Mouse (Mus musculus) left cerebral cortex, adult 2 months (tissue): ENCODE measurements around the gene Dph3. TPM values are rescaled to one million over a fixed set of nuclear protein-coding genes. Genes with fewer than 3 reads are reported as not detected.
"Not testable (repeated sequence)": the region's sequence is repeated elsewhere in the genome, so short reads cannot be mapped to it uniquely, and the experiment has no call there.

Source experiments
- DNase-seq, 2 experiments: peaks; one replicate each; pipeline ENCODE4 v3.0.0; 2021 to 2022; ENCODE audit warnings: low spot score in 2 of 2, mixed read lengths in 1 of 2; ENCODE audit errors: extremely low spot score in 1 of 2
- H3K27ac ChIP-seq: fragments of 200-600 bp; 2 replicates; pipeline ENCODE4 v1.8.1; 2022
- H3K4me3 ChIP-seq: fragments of 200-600 bp; 2 replicates; pipeline ENCODE4 v1.8.1; 2022
- CTCF ChIP-seq: fragments of 200-600 bp; IDR thresholded peaks from 2 replicates; pipeline ENCODE4 v1.8.1; 2022; ENCODE audit warnings: antibody characterized with exemption, mild to moderate bottlenecking, moderate library complexity
- intact Hi-C: fragments of 180-260 bp; cut with DNase I; formaldehyde crosslinking; loops from one replicate; pipeline ENCODE4 v1.15.1; 2025
- total RNA-seq, 2 experiments: library from RNA; stranded (reverse); gene quantifications; 2 replicates each; pipeline ENCODE4 v1.2.3; 2021

Gene Dph3
- total RNA-seq, 2 experiments from 2014 or later, result 45.3 to 46.2 TPM

DNA sequence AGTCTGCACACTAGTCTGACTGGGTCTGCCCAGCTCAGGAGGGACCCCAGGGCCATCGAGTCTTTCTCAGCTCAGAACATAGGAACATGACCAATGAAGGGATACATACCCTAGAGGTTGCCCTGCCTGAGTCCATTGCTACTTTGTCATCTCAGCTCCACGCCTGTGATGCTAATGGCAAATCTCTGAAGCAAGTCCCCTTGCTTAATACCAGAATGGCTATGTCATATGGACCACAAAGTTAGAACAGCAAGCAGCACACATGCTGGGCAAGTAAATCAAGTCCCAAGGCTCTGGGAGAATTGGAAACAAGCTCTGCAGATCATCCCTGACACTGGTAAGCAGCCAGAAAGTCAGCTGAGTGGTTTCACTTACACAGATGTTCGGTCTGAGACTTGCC lies 13.4 kb upstream of the Dph3 start:
- Histone ChIP-seq H3K4me3 (no peak overlapping the region), H3K27ac (no peak overlapping the region)
- DNase-seq, result no peak
- intact Hi-C loops, result no loop called here
- no peak for TF ChIP-seq CTCF

GRCm38 (mm10) chr14:32097691-32098090 lies 12.2 kb upstream of the Dph3 start:
- intact Hi-C loops, result no loop called here
- Histone ChIP-seq H3K27ac (no peak overlapping the region), H3K4me3 (no peak overlapping the region)
- no peak for DNase-seq
- TF ChIP-seq CTCF, result no peak

- Histone ChIP-seq H3K27ac (no peak overlapping the region), H3K4me3 (no peak overlapping the region)
- TF ChIP-seq CTCF, result no peak
- intact Hi-C loops, result no loop called here
- no peak for DNase-seq
These were observed 11.2 kb upstream of the Dph3 start for GRCm38 (mm10) chr14:32096740-32097139.

DNA sequence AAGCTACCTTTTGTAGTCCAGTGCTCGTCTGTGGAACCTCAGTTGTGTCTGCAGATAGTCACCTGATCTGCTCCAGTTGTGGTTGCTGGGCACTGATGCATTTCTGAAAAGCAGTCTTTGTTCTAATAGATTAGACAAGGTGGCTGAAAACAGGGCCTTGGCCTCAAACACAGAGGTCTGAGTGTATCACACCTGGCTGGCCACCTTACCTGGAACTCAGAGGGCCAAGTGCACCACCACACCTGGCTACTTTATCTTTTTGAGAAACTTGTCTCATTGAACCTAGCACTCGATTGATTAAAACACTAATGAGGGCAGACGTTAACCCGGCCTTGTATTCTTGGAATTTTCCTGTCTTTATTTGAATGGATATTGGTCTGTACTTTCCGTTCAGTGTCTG lies 10.1 kb upstream of the Dph3 start:
- Histone ChIP-seq H3K4me3 (no peak overlapping the region), H3K27ac (no peak overlapping the region)
- no peak for TF ChIP-seq CTCF
- intact Hi-C loops, result no loop called here
- DNase-seq, result no peak

- intact Hi-C loops, result no loop called here
- DNase-seq, result no peak
- no peak overlapping the region for H3K4me3 ChIP-seq
- no peak overlapping the region for H3K27ac ChIP-seq
- no peak for TF ChIP-seq CTCF
These were observed 8.1 kb upstream of the Dph3 start for GRCm38 (mm10) chr14:32093500-32094117.

DNA sequence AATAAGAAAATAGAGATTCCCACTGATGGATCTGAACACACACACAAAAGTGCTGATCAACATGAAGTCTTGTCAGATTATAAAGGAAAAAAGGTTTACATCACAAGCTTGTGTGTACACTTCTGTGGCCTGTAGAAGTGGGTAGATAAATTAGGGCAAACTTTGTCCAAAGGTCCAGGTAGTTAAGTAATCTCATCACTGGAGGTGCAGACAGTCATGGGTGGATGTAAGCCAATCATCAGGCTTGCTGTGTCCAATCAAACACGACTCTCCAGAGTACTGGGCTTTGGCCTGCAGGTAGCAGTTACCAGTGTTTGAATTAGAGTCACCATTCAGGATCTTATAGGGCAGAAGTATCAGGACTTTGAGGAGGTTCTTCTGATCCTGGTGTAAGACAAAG lies 7.5 kb upstream of the Dph3 start:
- TF ChIP-seq CTCF, result no peak
- intact Hi-C loops, result no loop called here
- no peak for DNase-seq

DNA sequence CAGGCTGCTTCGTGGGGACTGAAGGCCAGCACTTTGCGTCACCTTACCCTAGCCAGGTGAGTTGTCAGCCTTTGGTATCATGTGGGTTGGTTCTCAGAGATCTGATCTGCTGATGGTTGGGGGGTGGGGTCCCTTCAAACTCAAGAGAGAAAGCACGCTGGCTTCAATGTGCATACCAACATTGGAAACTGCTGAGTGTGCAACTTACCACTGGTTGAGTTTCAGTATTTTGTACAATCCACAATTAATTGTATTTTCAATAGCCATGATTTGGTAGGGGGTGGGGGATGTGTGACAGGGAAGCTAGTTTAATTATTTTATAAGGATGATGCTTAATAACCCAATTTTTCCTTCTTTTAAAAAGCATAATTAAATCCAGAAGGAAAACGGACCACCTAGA lies 6.2 kb upstream of the Dph3 start:
- no peak overlapping the region for H3K27ac ChIP-seq
- no peak for DNase-seq
- H3K4me3 ChIP-seq, result no peak overlapping the region
- intact Hi-C loops, result no loop called here
- no peak for TF ChIP-seq CTCF

More for the DNA sequence above, 7.5 kb upstream of the Dph3 start:
- H3K4me3 ChIP-seq, result no peak overlapping the region
- no peak overlapping the region for H3K27ac ChIP-seq

DNA sequence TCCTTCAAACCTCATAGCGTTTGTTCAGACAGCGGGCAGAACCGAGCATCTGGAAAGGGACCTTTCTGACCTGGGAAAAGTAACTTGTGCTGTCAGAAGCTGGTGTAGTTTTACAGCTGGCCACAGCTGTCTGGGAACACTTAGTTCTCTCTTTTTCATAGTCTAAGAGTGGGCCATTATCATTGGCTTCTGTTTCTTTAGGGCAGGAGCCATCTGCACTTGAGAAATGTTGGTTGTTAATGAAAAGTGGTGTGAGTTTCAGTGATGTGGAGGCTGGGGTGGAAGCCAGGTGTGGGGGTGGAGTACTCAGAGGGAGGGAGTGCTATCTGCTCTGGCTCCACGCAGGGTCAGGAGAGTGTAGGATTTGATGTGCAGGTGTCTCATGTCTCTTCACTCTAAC lies 5.6 kb upstream of the Dph3 start:
- DNase-seq, result no peak
- no peak for TF ChIP-seq CTCF
- intact Hi-C loops, result no loop called here
- no peak overlapping the region for H3K4me3 ChIP-seq
- no peak overlapping the region for H3K27ac ChIP-seq

DNA sequence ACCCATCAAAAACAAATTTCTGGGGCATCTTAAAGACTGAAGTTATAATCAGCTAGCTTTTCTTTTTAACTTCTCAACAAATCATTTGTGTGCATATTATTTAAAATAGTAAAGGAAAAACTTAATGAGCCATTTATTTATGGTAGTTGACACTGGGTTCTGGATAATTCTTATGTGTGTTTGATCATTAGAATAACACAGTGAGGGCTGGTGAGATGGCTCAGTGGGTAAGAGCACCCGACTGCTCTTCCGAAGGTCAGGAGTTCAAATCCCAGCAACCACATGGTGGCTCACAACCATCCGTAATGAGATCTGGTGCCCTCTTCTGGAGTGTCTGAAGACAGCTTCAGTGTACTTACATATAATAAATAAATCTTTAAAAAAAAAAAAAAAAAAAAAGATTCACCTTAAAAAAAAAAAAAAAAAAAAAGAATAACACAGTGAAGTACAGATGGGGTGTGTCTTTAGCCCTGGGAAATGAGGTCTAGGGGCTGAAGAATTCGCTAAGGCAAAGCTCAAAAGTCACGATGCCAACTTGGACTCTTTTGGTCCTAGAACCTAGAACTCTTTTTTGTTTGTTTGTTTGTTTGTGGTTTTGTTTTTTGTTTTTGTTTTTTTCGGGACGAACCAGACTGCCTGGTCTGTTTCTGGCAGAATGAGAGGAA lies 2.2 kb upstream of the Dph3 start:
- not testable (repeated sequence) for H3K27ac ChIP-seq, DNase-seq, H3K4me3 ChIP-seq
- intact Hi-C loops, result loop anchor here (10.0 kb wide), 1 partner anchor 593 kb away; the partner anchor contains the start of genes Eaf1 and Mettl6

- H3K4me3 ChIP-seq, result peak overlapping the region; percentile 58
- peak overlapping the region; percentile 96 for H3K27ac ChIP-seq
- no peak for TF ChIP-seq CTCF
- no peak for DNase-seq
- intact Hi-C loops, result loop anchor here (10.0 kb wide), 1 partner anchor 591 kb away; the partner anchor contains the start of genes Eaf1 and Mettl6
These were observed 697 bp upstream of the Dph3 start for GRCm38 (mm10) chr14:32086226-32086625.

- DNase-seq, result no peak
- no peak for TF ChIP-seq CTCF
- Histone ChIP-seq H3K27ac (peak within 1 kb of the TSS; percentile 96), H3K4me3 (peak within 1 kb of the TSS; percentile 58)
- intact Hi-C loops, result loop anchor here (10.0 kb wide), 1 partner anchor 590 kb away; the partner anchor contains the start of genes Eaf1 and Mettl6
These were observed 606 bp downstream of the Dph3 start, which contains the start of gene Oxnad1 for GRCm38 (mm10) chr14:32084761-32085485. Gene Oxnad1, plus strand, starts transcription at chr14:32085374.

DNA sequence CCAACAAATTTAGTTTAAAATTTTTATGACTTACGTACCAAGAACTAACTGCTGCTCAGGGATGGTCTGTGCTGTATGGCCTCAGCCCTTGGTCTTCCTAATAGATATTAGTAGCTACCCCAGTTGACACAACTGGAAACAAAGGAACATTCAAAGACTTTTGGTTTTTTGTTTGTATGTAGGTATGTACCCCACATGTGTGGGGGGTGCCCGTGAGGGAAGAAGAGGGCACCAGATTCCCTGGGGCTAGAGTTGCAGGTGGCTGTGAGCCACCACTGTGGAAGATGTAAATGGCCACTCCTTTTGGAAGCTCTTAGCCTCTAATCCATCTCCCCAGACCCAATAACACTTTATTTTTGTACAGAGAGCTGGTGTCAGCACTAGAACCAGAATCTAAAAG lies 2.1 kb downstream of the Dph3 start:
- no peak for DNase-seq

More for the DNA sequence above, 2.1 kb downstream of the Dph3 start:
- intact Hi-C loops, result loop anchor here (10.0 kb wide), 1 partner anchor 589 kb away; the partner anchor contains the start of genes Eaf1 and Mettl6
- Histone ChIP-seq H3K27ac (no peak overlapping the region), H3K4me3 (no peak overlapping the region)
- TF ChIP-seq CTCF, result no peak
